Mouse (Mus musculus) urinary bladder, adult 2 months (tissue): ENCODE measurements around the gene Frat2. TPM values are rescaled to one million over a fixed set of nuclear protein-coding genes. Genes with fewer than 3 reads are reported as not detected.

ENCODE experiments used
- polyA plus RNA-seq: library from polyadenylated mRNA; depleted of rRNA; stranded (reverse); fragments of >200 nt; gene quantifications from 2 replicates; pipeline ENCODE4 v1.2.3, GENCODE M21; 2012; rRNA removed

Frat2 gene
- polyA plus RNA-seq, 1 experiment = 1.8 TPM

Other genes starting within 250 kb of the Frat2 start
- gene Slit1, start 104.5 kb downstream of the Frat2 start, polyA plus RNA-seq = 0.15 TPM in 2 replicates
- 4.3 and 4.6 TPM in 2 replicates for gene Arhgap19, start 46.1 kb downstream of the Frat2 start, polyA plus RNA-seq
- gene Frat1, start 18.2 kb downstream of the Frat2 start, polyA plus RNA-seq = 0.95 and 1.5 TPM in 2 replicates
- 6.1 and 6.4 TPM in 2 replicates for gene Rrp12, start 48.0 kb upstream of the Frat2 start, polyA plus RNA-seq
- gene Pgam1, start 63.8 kb upstream of the Frat2 start, polyA plus RNA-seq = 266 and 271 TPM in 2 replicates
- 29.5 and 31.0 TPM in 2 replicates for gene Exosc1, start 85.3 kb upstream of the Frat2 start, polyA plus RNA-seq
- gene Zdhhc16, start 85.3 kb upstream of the Frat2 start, polyA plus RNA-seq = 41.1 and 66.3 TPM in 2 replicates
- 56.3 and 60.4 TPM in 2 replicates for gene Mms19, start 133.0 kb upstream of the Frat2 start, polyA plus RNA-seq
- gene Ubtd1, start 133.6 kb upstream of the Frat2 start, polyA plus RNA-seq = 33.2 and 39.2 TPM in 2 replicates
- gene Ankrd2, start 187.9 kb upstream of the Frat2 start, polyA plus RNA-seq = 0.10 TPM in 1 of 2 replicates, not detected in the other
- 2.4 and 2.7 TPM in 2 replicates for gene Hoga1, start 197.5 kb upstream of the Frat2 start, polyA plus RNA-seq
- 0.23 and 0.24 TPM in 2 replicates for gene 4933411K16Rik, start 204.1 kb upstream of the Frat2 start, polyA plus RNA-seq
- gene Morn4, start 238.2 kb upstream of the Frat2 start, polyA plus RNA-seq = 7.4 and 8.7 TPM in 2 replicates
- 26.0 and 26.4 TPM in 2 replicates for gene Pi4k2a, start 242.3 kb upstream of the Frat2 start, polyA plus RNA-seq